Mouse (Mus musculus) gastrocnemius, adult 2 months (tissue): ENCODE data around the gene Hp. TPM values are rescaled to one million over a fixed set of nuclear protein-coding genes. Genes with fewer than 3 reads are reported as not detected.

ENCODE experiments used
- DNase-seq: peaks from one replicate; pipeline ENCODE4 v3.0.0; 2022
- H3K27ac ChIP-seq: fragments of 200-600 bp; 2 replicates; pipeline ENCODE4 v1.8.1; 2022; ENCODE audit warnings: mild to moderate bottlenecking
- H3K4me3 ChIP-seq: fragments of 200-600 bp; 2 replicates; pipeline ENCODE4 v1.8.1; 2022; ENCODE audit warnings: mild to moderate bottlenecking, moderate library complexity
- CTCF ChIP-seq: fragments of 200-600 bp; IDR thresholded peaks from 2 replicates; pipeline ENCODE4 v1.8.1; 2022; ENCODE audit warnings: antibody characterized with exemption, mild to moderate bottlenecking, moderate library complexity
- intact Hi-C: fragments of 180-260 bp; cut with DNase I; formaldehyde crosslinking; loops from one replicate; pipeline ENCODE4 v1.15.1; 2025
- long read RNA-seq, 2 experiments: library from polyadenylated mRNA; stranded (forward); transcript quantifications; one replicate each; pipeline ENCODE4 v2.0.0; 2021
- total RNA-seq, 2 experiments: library from RNA; stranded (reverse); gene quantifications; 2 replicates each; pipeline ENCODE4 v1.2.3; 2021

Gene Hp
- total RNA-seq, result 1 to 10 TPM; 1.6 to 7.0 TPM
- long read RNA-seq, experiment 1, transcript Hp-201 (5 exons, 1,345 nt), result major isoform, 6 of 7 reads
- long read RNA-seq, experiment 1, partial matches to known transcripts, result 0 of 7 reads
- long read RNA-seq, experiment 1, other reads (novel, unspliced or antisense), result 0 of 7 reads
- long read RNA-seq, experiment 2, partial matches to known transcripts, result 0 of 1 reads
- long read RNA-seq, experiment 2, other reads (novel, unspliced or antisense), result 0 of 1 reads

GRCm38 (mm10) chr8:109578900-109579301 lies at the start of gene Hp:
TSS of gene Hp (minus strand) at chr8:109579172.
- Histone ChIP-seq H3K4me3 (no peak within 1 kb of the TSS), H3K27ac (no peak within 1 kb of the TSS)
- no peak for TF ChIP-seq CTCF
- DNase-seq, result no peak
- intact Hi-C loops, result no loop called here

- intact Hi-C loops, result no loop called here
- Histone ChIP-seq H3K4me3 (no peak overlapping the region), H3K27ac (no peak overlapping the region)
- TF ChIP-seq CTCF, result no peak
- DNase-seq, result no peak
Observed at GRCm38 (mm10) chr8:109628638-109629037, 49.7 kb upstream of the Hp start.

- H3K4me3 ChIP-seq, result no peak overlapping the region
- TF ChIP-seq CTCF, result no peak
- no peak overlapping the region for H3K27ac ChIP-seq
- DNase-seq, result no peak
- intact Hi-C loops, result no loop called here
Observed at GRCm38 (mm10) chr8:109615569-109615968, 36.6 kb upstream of the Hp start.

- TF ChIP-seq CTCF, result peak; percentile 12; the same call in 1 of the 2 replicates
- DNase-seq, result no peak
- intact Hi-C loops, result no loop called here
- Histone ChIP-seq H3K4me3 (peak within 1 kb of the TSS; percentile 41), H3K27ac (no peak within 1 kb of the TSS)
Observed at GRCm38 (mm10) chr8:109614243-109615210, 35.6 kb upstream of the Hp start, which contains the start of gene Pkd1l3. TSS of gene Pkd1l3 (plus strand) at chr8:109614517.

GRCm38 (mm10) chr8:109609153-109609502 lies 30.2 kb upstream of the Hp start:
- Histone ChIP-seq H3K27ac (peak overlapping the region; percentile 96), H3K4me3 (peak overlapping the region; percentile 90)
- peak; percentile 71 for DNase-seq
- TF ChIP-seq CTCF, result no peak
- intact Hi-C loops, result loop anchor here (5.0 kb wide), 1 partner anchor 98 kb away; the partner anchor contains the start of gene Zfp821

- peak within 1 kb of the TSS; percentile 96 for H3K27ac ChIP-seq
- DNase-seq, result peak; percentile 98
- intact Hi-C loops, result loop anchor here (1.0 to 5.0 kb wide), 4 partner anchors 43 to 170 kb away; partner anchors contain the start of genes Ap1g1, Dhx38, Ist1 and Txnl4b
Observed at GRCm38 (mm10) chr8:109608271-109609152, 29.5 kb upstream of the Hp start, which contains the start of gene Dhodh. TSS of gene Dhodh (minus strand) at chr8:109608673.

GRCm38 (mm10) chr8:109607650-109608049 lies 28.7 kb upstream of the Hp start:
- intact Hi-C loops, result loop anchor here (1.0 to 5.0 kb wide), 4 partner anchors 42 to 171 kb away; partner anchors contain the start of genes Ap1g1, Dhx38, Ist1 and Txnl4b
- Histone ChIP-seq H3K4me3 (peak overlapping the region; percentile 90), H3K27ac (peak overlapping the region; percentile 96)
- DNase-seq, result no peak
- TF ChIP-seq CTCF, result no peak

More at GRCm38 (mm10) chr8:109608271-109609152, 29.5 kb upstream of the Hp start, which contains the start of gene Dhodh:
- TF ChIP-seq CTCF, result peak; percentile 8; the same call in 1 of the 2 replicates
- peak within 1 kb of the TSS; percentile 90 for H3K4me3 ChIP-seq

- H3K4me3 ChIP-seq, result no peak overlapping the region
- intact Hi-C loops, result loop anchor here (5.0 kb wide), 1 partner anchor 101 kb away; the partner anchor contains the start of gene Zfp821
- TF ChIP-seq CTCF, result no peak
- DNase-seq, result no peak
- no peak overlapping the region for H3K27ac ChIP-seq
Observed at GRCm38 (mm10) chr8:109606725-109607124, 27.8 kb upstream of the Hp start.

- H3K4me3 ChIP-seq, result no peak overlapping the region
- intact Hi-C loops, result no loop called here
- TF ChIP-seq CTCF, result peak; percentile 82
- H3K27ac ChIP-seq, result no peak overlapping the region
- DNase-seq, result peak; percentile 52
Observed at GRCm38 (mm10) chr8:109595854-109596253, 16.9 kb upstream of the Hp start.

GRCm38 (mm10) chr8:109593117-109593788 lies 14.3 kb upstream of the Hp start:
- DNase-seq, result no peak
- Histone ChIP-seq H3K27ac (no peak overlapping the region), H3K4me3 (no peak overlapping the region)
- intact Hi-C loops, result no loop called here
- peak; percentile 45 for TF ChIP-seq CTCF

- no peak for TF ChIP-seq CTCF
- DNase-seq, result no peak
- Histone ChIP-seq H3K27ac (no peak overlapping the region), H3K4me3 (no peak overlapping the region)
- intact Hi-C loops, result no loop called here
Observed at GRCm38 (mm10) chr8:109592164-109592563, 13.2 kb upstream of the Hp start.

GRCm38 (mm10) chr8:109591367-109591766 lies 12.4 kb upstream of the Hp start:
- intact Hi-C loops, result no loop called here
- H3K27ac ChIP-seq, result no peak overlapping the region
- DNase-seq, result no peak
- no peak for TF ChIP-seq CTCF
- no peak overlapping the region for H3K4me3 ChIP-seq
